Mouse (Mus musculus) gastrocnemius, adult 2 months (tissue): Measurements from ENCODE around the gene Cdca3. TPM values are rescaled to one million over a fixed set of nuclear protein-coding genes. Genes with fewer than 3 reads are reported as not detected.

Experiments used
- DNase-seq: peaks from one replicate; pipeline ENCODE4 v3.0.0; 2022
- H3K27ac ChIP-seq: fragments of 200-600 bp; 2 replicates; pipeline ENCODE4 v1.8.1; 2022; ENCODE audit warnings: mild to moderate bottlenecking
- H3K4me3 ChIP-seq: fragments of 200-600 bp; 2 replicates; pipeline ENCODE4 v1.8.1; 2022; ENCODE audit warnings: mild to moderate bottlenecking, moderate library complexity
- CTCF ChIP-seq: fragments of 200-600 bp; IDR thresholded peaks from 2 replicates; pipeline ENCODE4 v1.8.1; 2022; ENCODE audit warnings: antibody characterized with exemption, mild to moderate bottlenecking, moderate library complexity
- intact Hi-C: fragments of 180-260 bp; cut with DNase I; formaldehyde crosslinking; loops from one replicate; pipeline ENCODE4 v1.15.1; 2025
- total RNA-seq, 2 experiments: library from RNA; stranded (reverse); gene quantifications; 2 replicates each; pipeline ENCODE4 v1.2.3; 2021

Cdca3 gene
- total RNA-seq, 2 experiments from 2014 or later = 0.26 to 0.31 TPM

- TF ChIP-seq CTCF = no peak
- H3K4me3 ChIP-seq = no peak overlapping the region
- intact Hi-C loops = no loop called here
- no peak for DNase-seq
- no peak overlapping the region for H3K27ac ChIP-seq
Observed at GRCm38 (mm10) chr6:124865766-124866362, 36.5 kb downstream of the Cdca3 start.

DNA sequence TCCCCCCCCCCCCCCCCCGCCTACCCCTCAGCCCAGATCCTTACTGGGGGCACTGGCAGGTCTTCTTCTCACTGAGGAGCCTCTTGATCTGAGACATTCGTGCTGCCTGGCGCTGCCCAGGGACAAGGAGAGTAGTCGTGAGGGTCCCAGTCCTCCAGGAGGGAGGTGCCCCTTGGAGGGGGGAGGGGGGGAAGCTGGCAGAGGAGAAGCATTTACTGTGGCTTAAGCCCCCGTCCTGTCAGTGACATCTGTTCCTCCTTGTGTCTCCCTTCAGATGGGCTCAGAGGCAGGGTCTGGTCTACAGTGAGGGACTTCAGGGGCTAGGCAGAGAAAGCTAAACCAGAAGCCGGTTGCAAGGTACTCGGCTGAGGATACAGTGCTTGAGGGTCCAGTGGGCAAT, 37.2 kb downstream of the Cdca3 start:
- no peak for TF ChIP-seq CTCF
- no peak overlapping the region for H3K4me3 ChIP-seq
- DNase-seq = no peak
- intact Hi-C loops = no loop called here
- H3K27ac ChIP-seq = no peak overlapping the region

- DNase-seq = no peak
- no peak overlapping the region for H3K27ac ChIP-seq
- no peak for TF ChIP-seq CTCF
- intact Hi-C loops = no loop called here
- H3K4me3 ChIP-seq = no peak overlapping the region
Observed at GRCm38 (mm10) chr6:124874348-124874747, 45.0 kb downstream of the Cdca3 start.

DNA sequence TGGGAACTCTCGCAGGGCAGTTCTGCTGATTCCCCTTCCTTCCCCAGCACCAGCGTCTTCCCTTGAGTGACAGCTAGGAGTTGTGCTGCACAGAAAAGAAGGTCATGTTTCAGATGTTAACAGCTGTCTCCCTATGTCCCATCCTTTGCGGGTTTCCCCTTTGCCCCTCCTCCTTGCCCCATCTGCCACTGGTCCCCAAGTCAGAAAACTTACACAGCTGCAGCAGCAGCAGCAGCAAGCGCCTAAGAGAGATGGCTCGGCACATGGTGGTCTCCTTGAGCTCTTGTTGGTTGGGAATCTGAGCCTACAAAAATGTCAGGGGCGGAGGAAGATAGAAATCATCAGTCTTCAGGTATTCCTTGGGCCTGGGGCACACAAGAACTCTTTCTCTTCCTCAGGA, 50.0 kb downstream of the Cdca3 start:
- intact Hi-C loops = no loop called here
- no peak for DNase-seq
- no peak overlapping the region for H3K4me3 ChIP-seq

DNA sequence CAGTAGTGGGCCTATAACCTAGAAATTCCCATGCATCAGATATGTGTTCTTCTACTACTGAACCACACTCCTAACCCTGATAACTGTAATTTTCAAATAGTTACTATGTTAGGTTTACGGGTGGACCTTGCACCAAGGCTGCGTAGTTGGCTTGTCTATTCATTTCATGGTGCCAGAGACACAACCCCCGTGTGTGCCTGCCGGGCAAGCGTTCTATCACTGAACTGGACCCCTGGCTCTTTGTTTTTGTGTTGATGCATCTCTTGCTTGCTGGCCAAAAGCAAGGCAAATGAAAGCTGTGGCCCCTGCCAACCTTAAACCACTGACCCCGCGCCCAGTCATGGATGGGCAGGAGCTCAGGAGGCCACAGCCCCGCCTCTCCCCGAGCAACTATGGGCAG, 52.5 kb downstream of the Cdca3 start:
- Histone ChIP-seq H3K4me3 (no peak overlapping the region), H3K27ac (no peak overlapping the region)
- TF ChIP-seq CTCF = no peak
- no peak for DNase-seq
- intact Hi-C loops = no loop called here

More for the DNA sequence above, 50.0 kb downstream of the Cdca3 start:
- no peak for TF ChIP-seq CTCF
- H3K27ac ChIP-seq = no peak overlapping the region

Other genes with a start within 250 kb of the Cdca3 start
- gene C1s2, start 193.5 kb upstream of the Cdca3 start, total RNA-seq = under 1 TPM; 0.31 to 0.39 TPM
- 10 to 100 TPM; 14.6 to 19.0 TPM for gene Lpcat3, start 166.5 kb upstream of the Cdca3 start, total RNA-seq
- gene Emg1, start 117.4 kb upstream of the Cdca3 start, total RNA-seq = 10 to 100 TPM; 57.7 to 71.8 TPM
- gene Phb2, start 117.2 kb upstream of the Cdca3 start, total RNA-seq = 100 to 1,000 TPM; 142 to 184 TPM
- gene Ptpn6, start 90.8 kb upstream of the Cdca3 start, total RNA-seq = under 1 TPM; 0.61 to 0.87 TPM
- 100 to 1,000 TPM; 145 to 182 TPM for gene Grcc10, start 88.2 kb upstream of the Cdca3 start, total RNA-seq
- gene Gm45234, start 73.5 kb upstream of the Cdca3 start, total RNA-seq = not detected
- 10 to 100 TPM; 46.4 to 47.9 TPM for gene Atn1, start 73.0 kb upstream of the Cdca3 start, total RNA-seq
- 1 to 10 TPM; 1.2 to 2.0 TPM for gene Eno2, start 59.9 kb upstream of the Cdca3 start, total RNA-seq
- gene Lrrc23, start 49.8 kb upstream of the Cdca3 start, total RNA-seq = under 1 TPM in 1 of 2 experiments, not detected in 1; 0.48 TPM
- gene Spsb2, start 20.9 kb upstream of the Cdca3 start, total RNA-seq = 1 to 10 TPM; 2.0 to 2.5 TPM
- 1,000 to 10,000 TPM; 2,224 to 2,391 TPM for gene Tpi1, start 15.3 kb upstream of the Cdca3 start, total RNA-seq
- 10 to 100 TPM; 43.4 to 50.1 TPM for gene Usp5, start 63 bp upstream of the Cdca3 start, total RNA-seq
- 1 to 10 TPM in 1 of 2 experiments, under 1 TPM in 1; 0.75 to 1.4 TPM for gene Gnb3, start 10.7 kb downstream of the Cdca3 start, total RNA-seq
- 1 to 10 TPM; 4.1 to 7.1 TPM for gene P3h3, start 28.2 kb downstream of the Cdca3 start, total RNA-seq
- gene Gpr162, start 34.4 kb downstream of the Cdca3 start, total RNA-seq = not detected
- not detected for gene Cd4, start 58.7 kb downstream of the Cdca3 start, total RNA-seq
- gene Lag3, start 82.2 kb downstream of the Cdca3 start, total RNA-seq = under 1 TPM; 0.11 to 0.13 TPM
- gene Ptms, start 90.6 kb downstream of the Cdca3 start, total RNA-seq = 10 to 100 TPM; 65.5 to 99.4 TPM
- 100 to 1,000 TPM; 202 to 204 TPM for gene Mlf2, start 101.8 kb downstream of the Cdca3 start, total RNA-seq
- 100 to 1,000 TPM; 108 to 115 TPM for gene Cops7a, start 136.0 kb downstream of the Cdca3 start, total RNA-seq
- gene Pianp, start 167.1 kb downstream of the Cdca3 start, total RNA-seq = under 1 TPM; 0.22 to 0.41 TPM
- gene Zfp384, start 179.6 kb downstream of the Cdca3 start, total RNA-seq = 10 to 100 TPM; 24.4 to 28.0 TPM
- gene Ing4, start 210.2 kb downstream of the Cdca3 start, total RNA-seq = 10 to 100 TPM; 26.8 to 28.3 TPM
- 1 to 10 TPM; 2.4 to 4.5 TPM for gene Acrbp, start 220.1 kb downstream of the Cdca3 start, total RNA-seq
- gene Lpar5, start 238.4 kb downstream of the Cdca3 start, total RNA-seq = not detected